ENCODE assay signal across 26 mouse cellular contexts in genomic region chr2:70143543-70144188, GRCm38 (mm10).
DNase-seq lines count a peak whose midpoint lies in the region; ATAC-seq lines count a peak whose summit lies in the region.
"Had no signal": no experiment of that assay in that cellular context is flagged by ENCODE, and none has a peak within 500 bp of the region (broad histone marks: within the 10 kb centered on the region; RNA-seq: fewer than 3 reads in every experiment).

No protein-coding gene starts in this region.

- no peak overlapping the region for H3K4me2 ChIP-seq in hindbrain, embryonic 13.5 days
- H3K4me2 ChIP-seq in hindbrain, embryonic 12.5 days (replicated peaks), result no peak overlapping the region
- H3K4me2 ChIP-seq in embryonic facial prominence, embryonic 12.5 days (replicated peaks), result no peak overlapping the region
- H3K4me2 ChIP-seq in midbrain, embryonic 16.5 days (ENCODE audit: low read length), result no peak overlapping the region
- H3K4me2 ChIP-seq: heart, embryonic 13.5 days; kidney, embryonic 15.5 days; limb, embryonic 12.5 days; lung, embryonic 14.5 days had no signal

- H3K27me3 ChIP-seq in hindbrain, embryonic 13.5 days, result no peaks in the 10 kb centered on the region
- no peaks in the 10 kb centered on the region for H3K27me3 ChIP-seq in hindbrain, embryonic 12.5 days
- H3K27me3 ChIP-seq in megakaryocyte, embryonic 14.5 days (replicated peaks), result peaks cover 4% of the 10 kb centered on the region
- H3K27me3 ChIP-seq in embryonic facial prominence, embryonic 12.5 days, result 0 out of 2 replicates have a peak, but pooled peaks cover 3% of the 10 kb centered on the region
- H3K27me3 ChIP-seq in midbrain, embryonic 16.5 days (ENCODE audit: control insufficient read depth, insufficient read depth, low read depth, low read length), result no peaks in the 10 kb centered on the region
- H3K27me3 ChIP-seq: CH12.LX; heart, embryonic 13.5 days; kidney, embryonic 15.5 days; limb, embryonic 12.5 days; Patski had no signal

- no peaks in the 10 kb centered on the region for H3K9me3 ChIP-seq in hindbrain, embryonic 13.5 days
- no peaks in the 10 kb centered on the region for H3K9me3 ChIP-seq in hindbrain, embryonic 12.5 days (replicated peaks)
- H3K9me3 ChIP-seq in megakaryocyte, embryonic 14.5 days, result 0 out of 2 replicates have a peak, but pooled peaks cover 5% of the 10 kb centered on the region
- no peaks in the 10 kb centered on the region for H3K9me3 ChIP-seq in embryonic facial prominence, embryonic 12.5 days
- H3K9me3 ChIP-seq in midbrain, embryonic 16.5 days (replicated peaks; ENCODE audit: control insufficient read depth, low read length, poor library complexity, severe bottlenecking), result no peaks in the 10 kb centered on the region
- H3K9me3 ChIP-seq: G1E; heart, embryonic 13.5 days; kidney, embryonic 15.5 days; limb, embryonic 12.5 days had no signal

- no peak overlapping the region for H3K9ac ChIP-seq in hindbrain, embryonic 13.5 days
- H3K9ac ChIP-seq in hindbrain, embryonic 12.5 days, result no peak overlapping the region
- no peak overlapping the region for H3K9ac ChIP-seq in embryonic facial prominence, embryonic 12.5 days
- H3K9ac ChIP-seq in midbrain, embryonic 16.5 days (ENCODE audit: low read depth, low read length), result no peak overlapping the region
- H3K9ac ChIP-seq: forebrain, postnatal 0 days; heart, embryonic 13.5 days; kidney, embryonic 15.5 days; limb, embryonic 12.5 days; liver, embryonic 14.5 days; lung, embryonic 14.5 days had no signal

- peak; percentile 57; the same call in 1 of the 2 replicates for ATAC-seq in hindbrain, embryonic 13.5 days (ENCODE audit: low FRiP score)
- no peak for ATAC-seq in hindbrain, embryonic 12.5 days (ENCODE audit: low FRiP score)
- ATAC-seq in megakaryocyte, adult 5-6 weeks (ENCODE audit: poor library complexity, severe bottlenecking), result no peak
- peak; percentile 52; the same call in 1 of the 2 replicates for ATAC-seq in embryonic facial prominence, embryonic 12.5 days (ENCODE audit: insufficient number of reproducible peaks, insufficient read depth, low FRiP score, low TSS enrichment)
- 0 out of 2 replicates have a peak, but pooled peaks have one; percentile 28 for ATAC-seq in midbrain, embryonic 16.5 days
- ATAC-seq: forebrain, postnatal 0 days; Patski had no signal

- no peaks in the 10 kb centered on the region for H3K36me3 ChIP-seq in hindbrain, embryonic 13.5 days
- no peaks in the 10 kb centered on the region for H3K36me3 ChIP-seq in hindbrain, embryonic 12.5 days
- H3K36me3 ChIP-seq in megakaryocyte, embryonic 14.5 days (replicated peaks; ENCODE audit: low read length), result no peaks in the 10 kb centered on the region
- no peaks in the 10 kb centered on the region for H3K36me3 ChIP-seq in embryonic facial prominence, embryonic 12.5 days
- H3K36me3 ChIP-seq in midbrain, embryonic 16.5 days (ENCODE audit: control insufficient read depth, insufficient read depth, low read length), result no peaks in the 10 kb centered on the region
- H3K36me3 ChIP-seq: G1E; heart, embryonic 13.5 days; kidney, embryonic 15.5 days; limb, embryonic 12.5 days had no signal

- H3K4me1 ChIP-seq in hindbrain, embryonic 13.5 days (replicated peaks), result no peaks in the 10 kb centered on the region
- no peaks in the 10 kb centered on the region for H3K4me1 ChIP-seq in hindbrain, embryonic 12.5 days
- H3K4me1 ChIP-seq in megakaryocyte, embryonic 14.5 days, result no peaks in the 10 kb centered on the region; the same call in 1 of the 2 replicates
- no peaks in the 10 kb centered on the region for H3K4me1 ChIP-seq in embryonic facial prominence, embryonic 12.5 days
- H3K4me1 ChIP-seq in midbrain, embryonic 16.5 days (ENCODE audit: control insufficient read depth, insufficient read depth, low read length), result no peaks in the 10 kb centered on the region
- H3K4me1 ChIP-seq: heart, embryonic 13.5 days; kidney, embryonic 15.5 days; limb, embryonic 12.5 days had no signal

- no peak for DNase-seq in spleen, postnatal 36 days (ENCODE audit: low spot score in 2 of 2)
- DNase-seq: B cell, adult 2 months; cerebellum, adult 11-12 months; cerebellum, postnatal 10 days; forebrain, postnatal 0 days; gastrocnemius, postnatal 14 days; heart, adult 11 months; heart, postnatal 14 days; kidney, adult 11 months; kidney, postnatal 36 days; layer of hippocampus, postnatal 36 days; lung, embryonic 14.5 days; thymus, postnatal 14 days had no signal

- WGBS in hindbrain, embryonic 13.5 days, result 91% methylated on average over 4 of the region's 4 CpGs
- WGBS in hindbrain, embryonic 12.5 days, result 96% methylated on average over 4 of the region's 4 CpGs
- 89% methylated on average over 4 of the region's 4 CpGs for WGBS in embryonic facial prominence, embryonic 12.5 days
- WGBS in midbrain, embryonic 16.5 days, result 92% methylated on average over 4 of the region's 4 CpGs

- H3K27ac ChIP-seq in hindbrain, embryonic 13.5 days, result no peak overlapping the region
- no peak overlapping the region for H3K27ac ChIP-seq in hindbrain, embryonic 12.5 days
- no peak overlapping the region for H3K27ac ChIP-seq in embryonic facial prominence, embryonic 12.5 days
- H3K27ac ChIP-seq in midbrain, embryonic 16.5 days (ENCODE audit: low read length), result no peak overlapping the region
- H3K27ac ChIP-seq: heart, embryonic 13.5 days; kidney, embryonic 15.5 days; limb, embryonic 12.5 days; liver, embryonic 14.5 days had no signal

- H3K4me3 ChIP-seq in hindbrain, embryonic 13.5 days, result no peak overlapping the region
- no peak overlapping the region for H3K4me3 ChIP-seq in hindbrain, embryonic 12.5 days
- peak overlapping the region; percentile 64 for H3K4me3 ChIP-seq in megakaryocyte, embryonic 14.5 days (replicated peaks)
- no peak overlapping the region for H3K4me3 ChIP-seq in embryonic facial prominence, embryonic 12.5 days
- H3K4me3 ChIP-seq in midbrain, embryonic 16.5 days (ENCODE audit: low read depth, low read length), result no peak overlapping the region
- H3K4me3 ChIP-seq: heart, embryonic 13.5 days; kidney, embryonic 15.5 days; limb, embryonic 12.5 days had no signal

Comparison
In these comparisons a context has a peak if more than half of its experiments do, and no peak if none do; other contexts are left out.
1. ATAC-seq: peak in hindbrain, embryonic 13.5 days (single experiment), embryonic facial prominence, embryonic 12.5 days (single experiment) and midbrain, embryonic 16.5 days (single experiment); none in hindbrain, embryonic 12.5 days (single experiment) and megakaryocyte, adult 5-6 weeks (single experiment).